Mouse (Mus musculus) right cerebral cortex, postnatal 36 days (tissue): ENCODE results near the gene Snx29.
"Not testable (repeated sequence)": the region's sequence is repeated elsewhere in the genome, so short reads cannot be mapped to it uniquely, and the experiment has no call there.

Experiments
- DNase-seq, 2 experiments: peaks; one replicate each; pipeline ENCODE4 v3.0.0; 2022; ENCODE audit warnings: low spot score in 2 of 2, mixed read lengths in 1 of 2

The Snx29 gene

GRCm38 (mm10) chr16:11407932-11408620 lies 85.4 kb downstream of the Snx29 start:
- DNase-seq, result no peak

- no peak for DNase-seq
These were observed 86.0 kb downstream of the Snx29 start for GRCm38 (mm10) chr16:11408726-11409125.

GRCm38 (mm10) chr16:11414631-11415030 lies 91.9 kb downstream of the Snx29 start:
- no peak for DNase-seq

GRCm38 (mm10) chr16:11418183-11418588 lies 95.5 kb downstream of the Snx29 start:
- no peak for DNase-seq

GRCm38 (mm10) chr16:11420311-11421080 lies 97.8 kb downstream of the Snx29 start:
- DNase-seq, result no peak

GRCm38 (mm10) chr16:11422165-11422564 lies 99.5 kb downstream of the Snx29 start:
- DNase-seq, result no peak

GRCm38 (mm10) chr16:11422889-11423610 lies 100.3 kb downstream of the Snx29 start:
- DNase-seq, result no peak

GRCm38 (mm10) chr16:11423611-11424297 lies 101.0 kb downstream of the Snx29 start:
- DNase-seq, result not testable (repeated sequence)

GRCm38 (mm10) chr16:11424568-11425145 lies 101.9 kb downstream of the Snx29 start:
- no peak for DNase-seq

GRCm38 (mm10) chr16:11425279-11425678 lies 102.6 kb downstream of the Snx29 start:
- DNase-seq, result no peak

GRCm38 (mm10) chr16:11426810-11427537 lies 104.3 kb downstream of the Snx29 start:
- DNase-seq, result no peak

GRCm38 (mm10) chr16:11429784-11430183 lies 107.1 kb downstream of the Snx29 start:
- DNase-seq, result no peak

- DNase-seq, result no peak
These were observed 107.8 kb downstream of the Snx29 start for GRCm38 (mm10) chr16:11430520-11430919.

GRCm38 (mm10) chr16:11433779-11434178 lies 111.1 kb downstream of the Snx29 start:
- DNase-seq, result no peak

- no peak for DNase-seq
These were observed 114.9 kb downstream of the Snx29 start for GRCm38 (mm10) chr16:11437641-11438040.

- no peak for DNase-seq
These were observed 116.7 kb downstream of the Snx29 start for GRCm38 (mm10) chr16:11439417-11439816.

- no peak for DNase-seq
These were observed 118.9 kb downstream of the Snx29 start for GRCm38 (mm10) chr16:11441616-11442015.

- no peak for DNase-seq
These were observed 119.8 kb downstream of the Snx29 start for GRCm38 (mm10) chr16:11442534-11442933.

GRCm38 (mm10) chr16:11444626-11445025 lies 121.9 kb downstream of the Snx29 start:
- no peak for DNase-seq

GRCm38 (mm10) chr16:11446977-11447376 lies 124.3 kb downstream of the Snx29 start:
- DNase-seq, result no peak

- no peak for DNase-seq
These were observed 125.2 kb downstream of the Snx29 start for GRCm38 (mm10) chr16:11447905-11448304.
